Mouse (Mus musculus) liver, adult 2 months (tissue): ENCODE data around the gene Cpsf2. TPM values are rescaled to one million over a fixed set of nuclear protein-coding genes. Genes with fewer than 3 reads are reported as not detected.

Source experiments
- DNase-seq: peaks from one replicate; pipeline ENCODE4 v3.0.0-alpha.2; 2011; ENCODE audit warnings: low read depth, low spot score; ENCODE audit errors: extremely low read depth
- H3K27ac ChIP-seq: fragments of 200-500 bp; replicated peaks from 2 replicates; pipeline ENCODE4 v1.5.1; 2012; ENCODE audit warnings: low read depth, mild to moderate bottlenecking, control low read depth, inconsistent platforms, low read length; ENCODE audit not compliant: insufficient read depth
- H3K27me3 ChIP-seq: fragments of 200-500 bp; 2 replicates; pipeline ENCODE4 v1.6.1; 2012; ENCODE audit warnings: mild to moderate bottlenecking, moderate library complexity, low read length, inconsistent platforms; ENCODE audit not compliant: control insufficient read depth, insufficient read depth
- H3K36me3 ChIP-seq: fragments of 200-500 bp; 2 replicates; pipeline ENCODE4 v1.6.1; 2012; ENCODE audit warnings: low read length, inconsistent platforms; ENCODE audit not compliant: control insufficient read depth, insufficient read depth
- H3K4me1 ChIP-seq: fragments of 200-500 bp; 2 replicates; pipeline ENCODE4 v1.6.1; 2011; ENCODE audit warnings: low read length; ENCODE audit not compliant: control insufficient read depth, insufficient read depth
- H3K4me3 ChIP-seq: fragments of 200-500 bp; 2 replicates; pipeline ENCODE4 v1.5.1; 2011; ENCODE audit warnings: low read depth, mild to moderate bottlenecking, control low read depth, low read length, moderate library complexity; ENCODE audit not compliant: insufficient read depth
- H3K79me2 ChIP-seq: fragments of 200-500 bp; 2 replicates; pipeline ENCODE4 v1.6.1; 2012; ENCODE audit warnings: inconsistent platforms, mild to moderate bottlenecking, low read length, moderate library complexity; ENCODE audit not compliant: control insufficient read depth, insufficient read depth
- H3K9ac ChIP-seq: fragments of 200-500 bp; 2 replicates; pipeline ENCODE4 v1.6.1; 2012; ENCODE audit warnings: low read depth, mild to moderate bottlenecking, control low read depth, inconsistent platforms, low read length
- CTCF ChIP-seq: fragments of 200-500 bp; IDR thresholded peaks from 2 replicates; pipeline ENCODE4 v1.5.1; 2011; ENCODE audit warnings: low read depth, low read length, control low read depth
- POLR2A ChIP-seq: fragments of 200-500 bp; IDR thresholded peaks from 2 replicates; pipeline ENCODE4 v1.6.1; 2011; ENCODE audit warnings: low read length, control low read depth; ENCODE audit not compliant: insufficient read depth; ENCODE audit errors: extremely low read depth
- WGBS: fragments of 180-500 bp; shearing (Covaris S2); methylation state at CpG from one replicate; pipeline ENCODE4 v1.1.7; 2018; 5-methylcytosine and 5-hydroxymethylcytosine counted together
- polyA plus RNA-seq: library from polyadenylated mRNA; depleted of rRNA; stranded (reverse); fragments of >200 nt; gene quantifications from 2 replicates; pipeline ENCODE4 v1.2.3, GENCODE M21; 2012; rRNA removed
- total RNA-seq: library from RNA; depleted of rRNA; stranded (reverse); fragments of >200 nt; gene quantifications from 2 replicates; pipeline ENCODE4 v1.2.3, GENCODE M21; 2014; rRNA removed

The Cpsf2 gene
- total and polyA plus RNA-seq, 2 experiments = 2.7 to 9.2 TPM

GRCm38 (mm10) chr12:102054155-102054554 lies 78.4 kb downstream of the Cpsf2 start:
- H3K27me3 ChIP-seq = no peaks in the 10 kb centered on the region
- no peak overlapping the region for H3K27ac ChIP-seq
- no peaks in the 10 kb centered on the region for H3K36me3 ChIP-seq
- WGBS = 95% methylated on average over 4 of the region's 4 CpGs
- TF ChIP-seq CTCF = no peak
- TF ChIP-seq POLR2A = no peak
- H3K4me3 ChIP-seq = no peak overlapping the region
- DNase-seq = no peak
- H3K4me1 ChIP-seq = no peaks in the 10 kb centered on the region
- H3K9ac ChIP-seq = no peak overlapping the region
- no peaks in the 10 kb centered on the region for H3K79me2 ChIP-seq

DNA sequence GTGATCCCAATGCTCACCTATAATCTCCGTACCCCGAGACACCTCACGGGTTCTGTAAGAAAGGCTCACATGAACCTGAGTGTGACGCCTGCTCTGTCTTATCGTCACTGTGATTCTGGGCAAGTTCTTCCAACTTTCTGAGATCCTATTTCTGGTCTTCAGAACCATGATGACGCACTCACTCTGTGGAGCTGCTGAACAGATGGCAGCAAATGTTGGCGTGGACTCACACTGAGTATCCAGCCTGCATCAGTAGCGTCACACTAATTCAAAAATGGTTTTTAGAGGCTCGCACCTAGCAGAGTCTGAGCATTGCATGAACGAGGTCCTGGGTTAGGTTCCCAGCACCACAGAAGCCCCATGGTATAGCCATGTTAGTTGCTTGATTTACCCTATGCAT lies 80.0 kb downstream of the Cpsf2 start:
- Histone ChIP-seq H3K27ac (no peak overlapping the region), H3K27me3 (no peaks in the 10 kb centered on the region), H3K9ac (no peak overlapping the region), H3K4me1 (no peaks in the 10 kb centered on the region), H3K79me2 (no peaks in the 10 kb centered on the region), H3K36me3 (no peaks in the 10 kb centered on the region), H3K4me3 (no peak overlapping the region)
- TF ChIP-seq POLR2A = no peak
- TF ChIP-seq CTCF = no peak
- DNase-seq = no peak
- 95% methylated on average over 10 of the region's 10 CpGs for WGBS

Other genes with a start within 250 kb of the Cpsf2 start
- gene Fbln5, start 156.9 kb upstream of the Cpsf2 start, total RNA-seq = 3.6 and 4.6 TPM in 2 replicates
- gene Fbln5, start 156.9 kb upstream of the Cpsf2 start, polyA plus RNA-seq = 4.8 and 6.3 TPM in 2 replicates
- gene Trip11, start 62.7 kb upstream of the Cpsf2 start, total RNA-seq = 12.4 and 14.8 TPM in 2 replicates
- 1.9 and 2.5 TPM in 2 replicates for gene Trip11, start 62.7 kb upstream of the Cpsf2 start, polyA plus RNA-seq
- gene Atxn3, start 17.7 kb upstream of the Cpsf2 start, total RNA-seq = 13.9 and 14.1 TPM in 2 replicates
- 2.4 and 2.7 TPM in 2 replicates for gene Atxn3, start 17.7 kb upstream of the Cpsf2 start, polyA plus RNA-seq
- gene Slc24a4, start 152.7 kb downstream of the Cpsf2 start, total RNA-seq = not detected in 2 replicates
- 0.11 TPM in 1 of 2 replicates, not detected in the other for gene Slc24a4, start 152.7 kb downstream of the Cpsf2 start, polyA plus RNA-seq